Mouse (Mus musculus) ovary, postnatal 36 days (tissue): Measurements from ENCODE around the gene Arhgdia.
"Not testable (repeated sequence)": the region's sequence is repeated elsewhere in the genome, so short reads cannot be mapped to it uniquely, and the experiment has no call there.

Source experiments
- DNase-seq: peaks from one replicate; pipeline ENCODE4 v3.0.0; 2022; ENCODE audit warnings: low spot score, mixed read lengths

Arhgdia gene

GRCm38 (mm10) chr11:120613481-120613972 lies 32.1 kb upstream of the Arhgdia start:
- no peak for DNase-seq

- DNase-seq, result peak; percentile 74
These were observed 31.3 kb upstream of the Arhgdia start for GRCm38 (mm10) chr11:120612763-120613162.

GRCm38 (mm10) chr11:120610477-120611046 lies 29.1 kb upstream of the Arhgdia start:
- DNase-seq, result no peak

GRCm38 (mm10) chr11:120609250-120609649 lies 27.8 kb upstream of the Arhgdia start:
- no peak for DNase-seq

GRCm38 (mm10) chr11:120608241-120609034 lies 27.0 kb upstream of the Arhgdia start, which contains the start of gene Npb:
Gene Npb, plus strand, starts transcription at chr11:120608477.
- no peak for DNase-seq

GRCm38 (mm10) chr11:120606764-120607163 lies 25.3 kb upstream of the Arhgdia start:
- no peak for DNase-seq

GRCm38 (mm10) chr11:120605667-120606066 lies 24.2 kb upstream of the Arhgdia start:
- DNase-seq, result no peak

GRCm38 (mm10) chr11:120603545-120603944 lies 22.1 kb upstream of the Arhgdia start:
- DNase-seq, result no peak

- no peak for DNase-seq
These were observed 19.3 kb upstream of the Arhgdia start for GRCm38 (mm10) chr11:120600716-120601115.

GRCm38 (mm10) chr11:120598990-120599549 lies 17.6 kb upstream of the Arhgdia start:
- no peak for DNase-seq

GRCm38 (mm10) chr11:120598283-120598989 lies 17.0 kb upstream of the Arhgdia start, which contains the start of the genes Alyref and Anapc11:
Gene Alyref, minus strand, starts transcription at chr11:120598365.
Gene Anapc11, plus strand, starts transcription at chr11:120598421.
- peak; percentile 94 for DNase-seq

- DNase-seq, result peak; percentile 46
These were observed 16.1 kb upstream of the Arhgdia start for GRCm38 (mm10) chr11:120597240-120598235.

- DNase-seq, result no peak
These were observed 7.1 kb upstream of the Arhgdia start for GRCm38 (mm10) chr11:120588531-120588930.

- no peak for DNase-seq
These were observed 2.5 kb upstream of the Arhgdia start for GRCm38 (mm10) chr11:120583937-120584336.

GRCm38 (mm10) chr11:120582982-120583293 lies 1.5 kb upstream of the Arhgdia start:
- DNase-seq, result not testable (repeated sequence)

GRCm38 (mm10) chr11:120582268-120582981 lies 1.0 kb upstream of the Arhgdia start:
- DNase-seq, result no peak

- peak; percentile 52 for DNase-seq
These were observed 523 bp downstream of the Arhgdia start for GRCm38 (mm10) chr11:120580871-120581331.

- no peak for DNase-seq
These were observed 1.2 kb downstream of the Arhgdia start for GRCm38 (mm10) chr11:120580190-120580589.

- peak; percentile 65 for DNase-seq
These were observed 1.9 kb downstream of the Arhgdia start for GRCm38 (mm10) chr11:120579316-120580107.
